Mouse (Mus musculus) kidney, adult 11 months (tissue): ENCODE measurements around the gene Itga11.

ENCODE experiments used
- DNase-seq: peaks from one replicate; pipeline ENCODE4 v3.0.0; 2022

Itga11 gene

GRCm38 (mm10) chr9:62689748-62690147 lies 12.1 kb downstream of the Itga11 start:
- no peak for DNase-seq

- no peak for DNase-seq
Measured at GRCm38 (mm10) chr9:62694054-62694453, 16.4 kb downstream of the Itga11 start.

GRCm38 (mm10) chr9:62695210-62695609 lies 17.6 kb downstream of the Itga11 start:
- DNase-seq: no peak

- DNase-seq: no peak
Measured at GRCm38 (mm10) chr9:62696799-62697198, 19.2 kb downstream of the Itga11 start.

- no peak for DNase-seq
Measured at GRCm38 (mm10) chr9:62707267-62707666, 29.6 kb downstream of the Itga11 start.

- no peak for DNase-seq
Measured at GRCm38 (mm10) chr9:62707870-62708269, 30.2 kb downstream of the Itga11 start.

- no peak for DNase-seq
Measured at GRCm38 (mm10) chr9:62709983-62710382, 32.4 kb downstream of the Itga11 start.

- DNase-seq: no peak
Measured at GRCm38 (mm10) chr9:62712374-62712773, 34.7 kb downstream of the Itga11 start.

GRCm38 (mm10) chr9:62713040-62713439 lies 35.4 kb downstream of the Itga11 start:
- no peak for DNase-seq

GRCm38 (mm10) chr9:62714336-62714735 lies 36.7 kb downstream of the Itga11 start:
- DNase-seq: no peak

GRCm38 (mm10) chr9:62717982-62718381 lies 40.4 kb downstream of the Itga11 start:
- no peak for DNase-seq

- no peak for DNase-seq
Measured at GRCm38 (mm10) chr9:62721791-62722190, 44.2 kb downstream of the Itga11 start.

- DNase-seq: no peak
Measured at GRCm38 (mm10) chr9:62722716-62723115, 45.1 kb downstream of the Itga11 start.

GRCm38 (mm10) chr9:62724175-62724574 lies 46.5 kb downstream of the Itga11 start:
- no peak for DNase-seq

- DNase-seq: no peak
Measured at GRCm38 (mm10) chr9:62725247-62725646, 47.6 kb downstream of the Itga11 start.

- DNase-seq: no peak
Measured at GRCm38 (mm10) chr9:62726472-62726871, 48.8 kb downstream of the Itga11 start.

- no peak for DNase-seq
Measured at GRCm38 (mm10) chr9:62744558-62745275, 67.1 kb downstream of the Itga11 start.

GRCm38 (mm10) chr9:62746646-62747045 lies 69.0 kb downstream of the Itga11 start:
- peak; percentile 15 for DNase-seq

GRCm38 (mm10) chr9:62749666-62750065 lies 72.0 kb downstream of the Itga11 start:
- peak; percentile 14 for DNase-seq

GRCm38 (mm10) chr9:62750381-62750780 lies 72.8 kb downstream of the Itga11 start:
- no peak for DNase-seq

- DNase-seq: no peak
Measured at GRCm38 (mm10) chr9:62758288-62758687, 80.7 kb downstream of the Itga11 start.

GRCm38 (mm10) chr9:62759601-62760000 lies 82.0 kb downstream of the Itga11 start:
- DNase-seq: no peak

GRCm38 (mm10) chr9:62763478-62763877 lies 85.9 kb downstream of the Itga11 start:
- DNase-seq: no peak

- DNase-seq: no peak
Measured at GRCm38 (mm10) chr9:62765346-62765745, 87.7 kb downstream of the Itga11 start.

- no peak for DNase-seq
Measured at GRCm38 (mm10) chr9:62767464-62767863, 89.8 kb downstream of the Itga11 start.
